Mouse (Mus musculus): ENCODE measurements around the gene Ier5. TPM values are rescaled to one million over a fixed set of nuclear protein-coding genes. Genes with fewer than 3 reads are reported as not detected.

Ier5 gene
- polyA plus RNA-seq, 1 experiment from 2014 or later = 6.1 TPM

- WGBS (ENCODE audit: insufficient replicate concordance) = 5% methylated on average over 14 of the region's 14 CpGs
- Histone ChIP-seq H3K9ac (no peak overlapping the region), H3K4me2 (peak overlapping the region; percentile 54), H3K9me3 (replicated peaks) (no peaks in the 10 kb centered on the region), H3K27me3 (replicated peaks) (peaks cover 12% of the 10 kb centered on the region), H3K27ac (no peak overlapping the region), H3K4me1 (peaks cover 46% of the 10 kb centered on the region), H3K36me3 (no peaks in the 10 kb centered on the region), H3K4me3 (no peak overlapping the region)
- peak; percentile 51 for ATAC-seq
Observed at GRCm38 (mm10) chr1:155059505-155059904, 39.9 kb downstream of the Ier5 start.

- no peak overlapping the region for H3K4me3 ChIP-seq
- WGBS (ENCODE audit: insufficient replicate concordance) = 57% methylated on average over 6 of the region's 6 CpGs
- peaks cover 40% of the 10 kb centered on the region for H3K4me1 ChIP-seq
- H3K9ac ChIP-seq = no peak overlapping the region
- no peaks in the 10 kb centered on the region for H3K36me3 ChIP-seq
- no peaks in the 10 kb centered on the region for H3K9me3 ChIP-seq (replicated peaks)
- ATAC-seq = no peak
- no peak overlapping the region for H3K4me2 ChIP-seq
- H3K27ac ChIP-seq = no peak overlapping the region
- peaks cover 12% of the 10 kb centered on the region for H3K27me3 ChIP-seq (replicated peaks)
Observed at GRCm38 (mm10) chr1:155058099-155059012, 41.1 kb downstream of the Ier5 start.

GRCm38 (mm10) chr1:155056166-155056565 is 43.3 kb downstream of the Ier5 start:
- Histone ChIP-seq H3K9ac (no peak overlapping the region), H3K9me3 (replicated peaks) (no peaks in the 10 kb centered on the region), H3K27me3 (replicated peaks) (no peaks in the 10 kb centered on the region; the same call in 1 of the 2 replicates), H3K4me3 (no peak overlapping the region), H3K4me2 (no peak overlapping the region), H3K36me3 (no peaks in the 10 kb centered on the region), H3K27ac (no peak overlapping the region), H3K4me1 (peaks cover 44% of the 10 kb centered on the region)
- ATAC-seq = no peak
- WGBS (ENCODE audit: insufficient replicate concordance) = 61% methylated on average over 1 of the region's 1 CpGs

GRCm38 (mm10) chr1:155055041-155055440 is 44.4 kb downstream of the Ier5 start:
- Histone ChIP-seq H3K27ac (no peak overlapping the region), H3K9me3 (replicated peaks) (no peaks in the 10 kb centered on the region), H3K4me1 (peaks cover 49% of the 10 kb centered on the region), H3K36me3 (no peaks in the 10 kb centered on the region), H3K4me3 (no peak overlapping the region), H3K4me2 (no peak overlapping the region), H3K9ac (no peak overlapping the region), H3K27me3 (replicated peaks) (no peaks in the 10 kb centered on the region)
- ATAC-seq = no peak
- 26% methylated on average over 3 of the region's 3 CpGs for WGBS (ENCODE audit: insufficient replicate concordance)

- no peak overlapping the region for H3K4me2 ChIP-seq
- H3K4me1 ChIP-seq = peaks cover 49% of the 10 kb centered on the region
- WGBS (ENCODE audit: insufficient replicate concordance) = 37% methylated on average over 6 of the region's 6 CpGs
- no peaks in the 10 kb centered on the region for H3K36me3 ChIP-seq
- H3K9me3 ChIP-seq (replicated peaks) = no peaks in the 10 kb centered on the region
- no peaks in the 10 kb centered on the region for H3K27me3 ChIP-seq (replicated peaks)
- H3K4me3 ChIP-seq = no peak overlapping the region
- H3K27ac ChIP-seq = no peak overlapping the region
- no peak for ATAC-seq
- H3K9ac ChIP-seq = no peak overlapping the region
Observed at GRCm38 (mm10) chr1:155054366-155054965, 45.0 kb downstream of the Ier5 start.

GRCm38 (mm10) chr1:155053296-155053695 is 46.1 kb downstream of the Ier5 start:
- Histone ChIP-seq H3K4me2 (no peak overlapping the region), H3K9ac (no peak overlapping the region), H3K4me3 (no peak overlapping the region), H3K9me3 (replicated peaks) (no peaks in the 10 kb centered on the region), H3K4me1 (peaks cover 44% of the 10 kb centered on the region), H3K27me3 (replicated peaks) (no peaks in the 10 kb centered on the region), H3K36me3 (no peaks in the 10 kb centered on the region), H3K27ac (no peak overlapping the region)
- WGBS (ENCODE audit: insufficient replicate concordance) = 73% methylated on average over 1 of the region's 1 CpGs
- no peak for ATAC-seq

- WGBS (ENCODE audit: insufficient replicate concordance) = 50% methylated on average over 9 of the region's 9 CpGs
- H3K27ac ChIP-seq = no peak overlapping the region
- H3K9ac ChIP-seq = no peak overlapping the region
- no peak overlapping the region for H3K4me3 ChIP-seq
- H3K36me3 ChIP-seq = no peaks in the 10 kb centered on the region
- H3K4me2 ChIP-seq = no peak overlapping the region
- ATAC-seq = no peak
- no peaks in the 10 kb centered on the region for H3K27me3 ChIP-seq (replicated peaks)
- no peaks in the 10 kb centered on the region for H3K9me3 ChIP-seq (replicated peaks)
- peaks cover 39% of the 10 kb centered on the region for H3K4me1 ChIP-seq
Observed at GRCm38 (mm10) chr1:155052761-155053166, 46.7 kb downstream of the Ier5 start.

- Histone ChIP-seq H3K4me2 (no peak overlapping the region), H3K4me3 (no peak overlapping the region), H3K9me3 (replicated peaks) (no peaks in the 10 kb centered on the region), H3K36me3 (no peaks in the 10 kb centered on the region), H3K27me3 (replicated peaks) (no peaks in the 10 kb centered on the region), H3K4me1 (peaks cover 38% of the 10 kb centered on the region), H3K27ac (no peak overlapping the region), H3K9ac (no peak overlapping the region)
- no peak for ATAC-seq
- WGBS (ENCODE audit: insufficient replicate concordance) = 42% methylated on average over 4 of the region's 4 CpGs
Observed at GRCm38 (mm10) chr1:155052131-155052760, 47.2 kb downstream of the Ier5 start.

- ATAC-seq = no peak
- no peak overlapping the region for H3K27ac ChIP-seq
- 73% methylated on average over 10 of the region's 10 CpGs for WGBS (ENCODE audit: insufficient replicate concordance)
- no peak overlapping the region for H3K9ac ChIP-seq
- H3K36me3 ChIP-seq = no peaks in the 10 kb centered on the region
- no peak overlapping the region for H3K4me3 ChIP-seq
- no peaks in the 10 kb centered on the region for H3K27me3 ChIP-seq (replicated peaks)
- no peaks in the 10 kb centered on the region for H3K9me3 ChIP-seq (replicated peaks)
- H3K4me1 ChIP-seq = peaks cover 38% of the 10 kb centered on the region
- no peak overlapping the region for H3K4me2 ChIP-seq
Observed at GRCm38 (mm10) chr1:155051701-155052127, 47.7 kb downstream of the Ier5 start.

- no peaks in the 10 kb centered on the region for H3K36me3 ChIP-seq
- no peak overlapping the region for H3K4me3 ChIP-seq
- ATAC-seq = no peak
- H3K4me1 ChIP-seq = peaks cover 34% of the 10 kb centered on the region
- WGBS (ENCODE audit: insufficient replicate concordance) = 56% methylated on average over 9 of the region's 9 CpGs
- no peaks in the 10 kb centered on the region for H3K27me3 ChIP-seq (replicated peaks)
- no peak overlapping the region for H3K9ac ChIP-seq
- H3K9me3 ChIP-seq (replicated peaks) = no peaks in the 10 kb centered on the region
- no peak overlapping the region for H3K4me2 ChIP-seq
- no peak overlapping the region for H3K27ac ChIP-seq
Observed at GRCm38 (mm10) chr1:155050897-155051592, 48.4 kb downstream of the Ier5 start.

- Histone ChIP-seq H3K36me3 (no peaks in the 10 kb centered on the region), H3K27ac (0 out of 2 replicates have a peak overlapping the region, but pooled peaks have one; percentile 18), H3K9me3 (replicated peaks) (no peaks in the 10 kb centered on the region), H3K4me1 (peaks cover 32% of the 10 kb centered on the region), H3K9ac (no peak overlapping the region), H3K4me2 (peak overlapping the region; percentile 30), H3K4me3 (no peak overlapping the region), H3K27me3 (replicated peaks) (no peaks in the 10 kb centered on the region)
- ATAC-seq = peak; percentile 74
- 32% methylated on average over 5 of the region's 5 CpGs for WGBS (ENCODE audit: insufficient replicate concordance)
Observed at GRCm38 (mm10) chr1:155050174-155050573, 49.3 kb downstream of the Ier5 start.

Data from liver, embryonic 12.5 days (tissue).